Mouse (Mus musculus): ENCODE data around the gene H2-Ke6.

- TF ChIP-seq POLR2A (IDR thresholded peaks at IDR 0.05; ENCODE audit: control insufficient read depth, extremely low read depth, insufficient read depth, low read length, poor library complexity): no peak
- 0 out of 2 replicates have a peak, but pooled peaks have one; percentile 28 for TF ChIP-seq CTCF (IDR thresholded peaks at IDR 0.05; ENCODE audit: borderline replicate concordance, control insufficient read depth, extremely low read depth, insufficient read depth, low read length, poor library complexity)
Measured at GRCm38 (mm10) chr17:34032174-34032632, 4.3 kb upstream of the H2-Ke6 start.

All from thymus, adult 2 months (tissue).